Mouse (Mus musculus): ENCODE data around the gene Bbs12. TPM values are rescaled to one million over a fixed set of nuclear protein-coding genes. Genes with fewer than 3 reads are reported as not detected.
A peak's percentile ranks its signal among the peaks of the same experiment; 100 is the strongest.

The Bbs12 gene
- polyA plus RNA-seq, 1 experiment from 2014 or later: 2.0 TPM

DNA sequence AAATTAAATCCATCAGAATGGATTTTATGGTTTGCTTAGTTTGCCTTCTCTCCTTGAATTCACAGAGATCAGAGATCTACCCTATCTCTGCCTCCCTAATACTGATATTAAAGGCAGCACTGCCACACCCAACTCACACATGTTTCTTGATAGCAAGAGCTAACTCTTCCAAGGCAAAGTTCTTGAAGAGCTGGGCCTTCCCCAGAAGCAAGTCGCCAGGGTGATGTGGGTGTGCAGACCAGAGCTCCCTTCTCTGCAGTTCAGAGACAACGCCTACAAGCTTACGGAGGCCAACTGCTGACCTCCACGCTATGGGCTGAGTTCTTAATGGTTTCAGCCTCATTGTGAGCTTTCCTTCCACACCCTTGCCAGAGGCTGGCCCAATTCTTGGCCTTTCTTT lies 29.1 kb upstream of the Bbs12 start:
- WGBS (ENCODE audit: insufficient replicate concordance): 24% methylated on average over 4 of the region's 4 CpGs
- H3K36me3 ChIP-seq (ENCODE audit: control insufficient read depth, insufficient read depth): no peaks in the 10 kb centered on the region
- H3K4me3 ChIP-seq (ENCODE audit: low read depth, low read length): no peak overlapping the region
- H3K9ac ChIP-seq (ENCODE audit: low read depth, low read length): no peak overlapping the region
- H3K9me3 ChIP-seq (replicated peaks; ENCODE audit: control insufficient read depth, low read length): no peaks in the 10 kb centered on the region
- H3K27me3 ChIP-seq (ENCODE audit: control insufficient read depth, insufficient read depth, low read depth, low read length): no peaks in the 10 kb centered on the region
- H3K27ac ChIP-seq (ENCODE audit: low read length): no peak overlapping the region
- peak; percentile 43; the same call in 1 of the 2 replicates for ATAC-seq (ENCODE audit: low read depth)
- peaks cover 6% of the 10 kb centered on the region; the same call in 1 of the 2 replicates for H3K4me1 ChIP-seq (ENCODE audit: control insufficient read depth, low read depth, low read length)
- H3K4me2 ChIP-seq (ENCODE audit: low read depth, low read length): no peak overlapping the region

GRCm38 (mm10) chr3:37289237-37289636 lies 23.1 kb upstream of the Bbs12 start:
- no peaks in the 10 kb centered on the region for H3K36me3 ChIP-seq (ENCODE audit: control insufficient read depth, insufficient read depth)
- WGBS (ENCODE audit: insufficient replicate concordance): 48% methylated on average over 2 of the region's 2 CpGs
- H3K27me3 ChIP-seq (ENCODE audit: control insufficient read depth, insufficient read depth, low read depth, low read length): no peaks in the 10 kb centered on the region
- no peaks in the 10 kb centered on the region for H3K4me1 ChIP-seq (ENCODE audit: control insufficient read depth, low read depth, low read length)
- H3K4me2 ChIP-seq (ENCODE audit: low read depth, low read length): no peak overlapping the region
- no peak overlapping the region for H3K27ac ChIP-seq (ENCODE audit: low read length)
- no peak overlapping the region for H3K9ac ChIP-seq (ENCODE audit: low read depth, low read length)
- no peaks in the 10 kb centered on the region for H3K9me3 ChIP-seq (replicated peaks; ENCODE audit: control insufficient read depth, low read length)
- no peak overlapping the region for H3K4me3 ChIP-seq (ENCODE audit: low read depth, low read length)
- ATAC-seq (ENCODE audit: low read depth): no peak

DNA sequence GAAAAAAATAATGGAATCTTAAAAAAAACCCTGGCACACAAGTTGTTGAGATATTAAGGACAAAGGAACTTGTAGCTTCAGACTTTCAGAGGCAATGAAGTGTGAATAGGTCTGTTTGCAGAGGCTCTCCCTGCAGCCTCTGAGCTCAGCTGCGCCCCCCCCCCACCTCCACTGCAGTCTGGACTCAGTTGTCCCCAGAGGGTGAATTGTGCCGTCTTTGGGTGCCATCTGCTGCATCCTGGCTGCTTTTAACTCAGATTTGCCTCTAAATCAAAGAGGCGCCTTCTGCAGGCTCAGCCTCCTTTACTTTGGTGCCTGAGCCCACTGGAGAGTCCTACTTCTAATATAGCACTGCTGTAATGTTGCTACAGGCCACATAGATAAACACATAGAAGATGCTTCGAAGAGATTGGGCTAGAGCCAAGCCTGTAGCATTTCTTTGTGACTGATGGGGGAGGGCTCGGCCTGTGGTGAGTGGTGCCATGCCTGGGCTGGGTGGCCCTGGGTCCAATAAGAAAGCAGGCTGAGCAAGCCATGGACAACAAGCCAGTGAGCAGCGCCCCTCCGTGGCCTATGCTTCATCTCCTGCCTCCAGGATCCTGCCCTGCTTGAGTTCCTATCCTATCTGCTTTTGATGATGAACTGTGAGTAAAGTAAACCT lies 21.3 kb upstream of the Bbs12 start:
- H3K27ac ChIP-seq (ENCODE audit: low read length): no peak overlapping the region
- H3K27me3 ChIP-seq (ENCODE audit: control insufficient read depth, insufficient read depth, low read depth, low read length): no peaks in the 10 kb centered on the region
- H3K4me2 ChIP-seq (ENCODE audit: low read depth, low read length): no peak overlapping the region
- no peak for ATAC-seq (ENCODE audit: low read depth)
- no peaks in the 10 kb centered on the region for H3K36me3 ChIP-seq (ENCODE audit: control insufficient read depth, insufficient read depth)
- H3K4me3 ChIP-seq (ENCODE audit: low read depth, low read length): no peak overlapping the region
- no peak overlapping the region for H3K9ac ChIP-seq (ENCODE audit: low read depth, low read length)
- whole genome bisulfite sequencing (ENCODE audit: insufficient replicate concordance): 51% methylated on average over 7 of the region's 7 CpGs
- H3K9me3 ChIP-seq (replicated peaks; ENCODE audit: control insufficient read depth, low read length): no peaks in the 10 kb centered on the region
- H3K4me1 ChIP-seq (ENCODE audit: control insufficient read depth, low read depth, low read length): no peaks in the 10 kb centered on the region

DNA sequence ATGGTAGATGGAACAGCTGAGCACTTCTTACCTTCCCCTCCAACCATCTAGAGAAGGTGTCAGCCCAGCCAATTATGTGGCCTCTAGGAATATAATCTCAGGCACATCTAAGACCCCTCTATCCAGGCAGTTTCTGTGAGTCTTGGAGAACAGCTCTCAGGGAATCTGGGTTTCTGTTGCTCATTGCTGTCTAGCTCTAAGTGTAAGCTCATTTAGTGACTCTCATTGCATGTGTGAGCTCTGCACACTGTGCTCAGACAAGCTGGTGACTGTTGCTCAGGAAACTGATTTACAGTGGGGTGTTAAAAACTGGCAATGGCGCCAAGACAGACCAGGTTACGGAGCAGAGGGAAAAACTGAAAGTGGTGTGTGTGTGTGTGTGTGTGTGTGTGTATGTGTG lies 20.4 kb upstream of the Bbs12 start:
- no peak overlapping the region for H3K27ac ChIP-seq (ENCODE audit: low read length)
- no peak overlapping the region for H3K9ac ChIP-seq (ENCODE audit: low read depth, low read length)
- H3K36me3 ChIP-seq (ENCODE audit: control insufficient read depth, insufficient read depth): no peaks in the 10 kb centered on the region
- H3K9me3 ChIP-seq (replicated peaks; ENCODE audit: control insufficient read depth, low read length): no peaks in the 10 kb centered on the region
- H3K4me2 ChIP-seq (ENCODE audit: low read depth, low read length): no peak overlapping the region
- no peak overlapping the region for H3K4me3 ChIP-seq (ENCODE audit: low read depth, low read length)
- H3K4me1 ChIP-seq (ENCODE audit: control insufficient read depth, low read depth, low read length): no peaks in the 10 kb centered on the region
- ATAC-seq (ENCODE audit: low read depth): no peak
- no peaks in the 10 kb centered on the region for H3K27me3 ChIP-seq (ENCODE audit: control insufficient read depth, insufficient read depth, low read depth, low read length)
- 80% methylated on average over 2 of the region's 2 CpGs for WGBS (ENCODE audit: insufficient replicate concordance)

DNA sequence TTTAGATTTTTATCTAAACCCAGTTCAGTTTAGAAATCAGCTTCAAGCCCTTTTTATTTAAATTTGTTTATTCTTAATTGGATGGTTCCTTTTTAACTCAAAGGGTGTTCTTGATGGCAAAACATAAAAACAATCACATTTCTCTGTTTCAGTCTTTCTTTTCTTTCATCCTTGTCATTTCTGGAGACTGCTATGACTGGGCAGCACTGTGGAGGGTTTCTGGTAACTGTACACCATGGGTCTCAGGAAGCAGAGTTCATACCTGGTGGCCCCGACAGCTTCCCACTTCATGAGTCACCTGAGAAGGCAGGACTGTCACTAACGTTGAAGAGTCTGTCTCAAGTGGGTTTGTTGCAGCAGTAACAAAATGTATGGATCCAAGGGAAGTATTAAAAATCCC lies 19.7 kb upstream of the Bbs12 start:
- Histone ChIP-seq H3K4me2 (ENCODE audit: low read depth, low read length) (no peak overlapping the region), H3K4me3 (ENCODE audit: low read depth, low read length) (no peak overlapping the region), H3K27ac (ENCODE audit: low read length) (no peak overlapping the region), H3K27me3 (ENCODE audit: control insufficient read depth, insufficient read depth, low read depth, low read length) (no peaks in the 10 kb centered on the region), H3K4me1 (ENCODE audit: control insufficient read depth, low read depth, low read length) (no peaks in the 10 kb centered on the region), H3K36me3 (ENCODE audit: control insufficient read depth, insufficient read depth) (no peaks in the 10 kb centered on the region), H3K9me3 (replicated peaks; ENCODE audit: control insufficient read depth, low read length) (no peaks in the 10 kb centered on the region), H3K9ac (ENCODE audit: low read depth, low read length) (no peak overlapping the region)
- no peak for ATAC-seq (ENCODE audit: low read depth)
- WGBS (ENCODE audit: insufficient replicate concordance): 46% methylated on average over 2 of the region's 2 CpGs

DNA sequence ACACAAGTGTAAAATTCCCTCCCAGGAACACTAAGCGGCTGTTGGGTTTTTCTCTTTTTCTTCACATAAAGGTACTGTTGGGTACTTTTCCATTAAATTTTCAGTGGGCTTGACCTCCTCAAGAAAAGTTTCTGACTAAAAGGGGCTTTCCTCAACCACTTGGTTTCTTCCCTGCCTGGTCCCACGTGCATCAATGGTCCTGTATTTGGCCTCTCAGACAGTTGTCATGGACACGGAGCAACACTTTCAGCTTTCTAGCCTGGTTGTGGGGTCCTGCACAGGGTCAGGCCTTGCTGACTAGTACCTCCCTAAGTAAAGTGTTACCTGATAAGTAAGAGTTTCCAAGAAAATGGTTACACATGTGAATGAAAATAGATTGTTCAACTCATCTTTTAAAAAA lies 12.9 kb upstream of the Bbs12 start:
- WGBS (ENCODE audit: insufficient replicate concordance): 58% methylated on average over 3 of the region's 3 CpGs
- H3K4me1 ChIP-seq (ENCODE audit: control insufficient read depth, low read depth, low read length): peaks cover 5% of the 10 kb centered on the region
- H3K4me2 ChIP-seq (ENCODE audit: low read depth, low read length): no peak overlapping the region
- H3K36me3 ChIP-seq (ENCODE audit: control insufficient read depth, insufficient read depth): no peaks in the 10 kb centered on the region
- H3K27me3 ChIP-seq (ENCODE audit: control insufficient read depth, insufficient read depth, low read depth, low read length): no peaks in the 10 kb centered on the region
- no peak overlapping the region for H3K27ac ChIP-seq (ENCODE audit: low read length)
- ATAC-seq (ENCODE audit: low read depth): no peak
- H3K4me3 ChIP-seq (ENCODE audit: low read depth, low read length): no peak overlapping the region
- H3K9ac ChIP-seq (ENCODE audit: low read depth, low read length): no peak overlapping the region
- H3K9me3 ChIP-seq (replicated peaks; ENCODE audit: control insufficient read depth, low read length): no peaks in the 10 kb centered on the region

DNA sequence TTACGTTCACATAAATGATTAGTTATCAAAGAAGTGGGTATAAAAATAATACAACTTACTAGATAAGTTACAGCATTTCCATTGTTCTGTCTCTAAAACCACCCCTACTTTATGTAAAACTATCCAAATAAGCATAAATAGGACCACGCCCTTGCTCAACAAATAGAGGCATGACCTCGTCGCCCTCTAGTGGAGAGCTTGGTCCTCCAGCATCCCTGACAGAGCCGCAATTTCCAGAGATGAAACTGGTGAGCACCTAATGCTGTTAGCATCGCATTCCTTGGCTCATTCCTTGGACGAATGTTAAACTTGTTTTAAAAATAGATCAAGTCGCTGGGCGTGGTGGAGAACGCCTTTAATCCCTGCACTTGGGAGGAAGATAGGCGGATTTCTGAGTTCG lies 9.7 kb upstream of the Bbs12 start:
- Histone ChIP-seq H3K27ac (ENCODE audit: low read length) (no peak overlapping the region), H3K4me3 (ENCODE audit: low read depth, low read length) (no peak overlapping the region), H3K36me3 (ENCODE audit: control insufficient read depth, insufficient read depth) (no peaks in the 10 kb centered on the region), H3K4me2 (ENCODE audit: low read depth, low read length) (no peak overlapping the region), H3K4me1 (ENCODE audit: control insufficient read depth, low read depth, low read length) (peaks cover 5% of the 10 kb centered on the region), H3K9ac (ENCODE audit: low read depth, low read length) (no peak overlapping the region), H3K27me3 (ENCODE audit: control insufficient read depth, insufficient read depth, low read depth, low read length) (no peaks in the 10 kb centered on the region), H3K9me3 (replicated peaks; ENCODE audit: control insufficient read depth, low read length) (no peaks in the 10 kb centered on the region)
- 25% methylated on average over 12 of the region's 12 CpGs for WGBS (ENCODE audit: insufficient replicate concordance)
- ATAC-seq (ENCODE audit: low read depth): peak; percentile 59; the same call in 1 of the 2 replicates

- Histone ChIP-seq H3K4me1 (ENCODE audit: control insufficient read depth, low read depth, low read length) (peaks cover 5% of the 10 kb centered on the region), H3K27me3 (ENCODE audit: control insufficient read depth, insufficient read depth, low read depth, low read length) (no peaks in the 10 kb centered on the region), H3K9ac (ENCODE audit: low read depth, low read length) (no peak overlapping the region), H3K9me3 (replicated peaks; ENCODE audit: control insufficient read depth, low read length) (no peaks in the 10 kb centered on the region), H3K4me3 (ENCODE audit: low read depth, low read length) (no peak overlapping the region), H3K36me3 (ENCODE audit: control insufficient read depth, insufficient read depth) (no peaks in the 10 kb centered on the region), H3K27ac (ENCODE audit: low read length) (peak overlapping the region; percentile 63), H3K4me2 (ENCODE audit: low read depth, low read length) (no peak overlapping the region)
- ATAC-seq (ENCODE audit: low read depth): peak; percentile 76
- 15% methylated on average over 8 of the region's 8 CpGs for WGBS (ENCODE audit: insufficient replicate concordance)
These were observed 8.8 kb upstream of the Bbs12 start for GRCm38 (mm10) chr3:37303392-37304139.

DNA sequence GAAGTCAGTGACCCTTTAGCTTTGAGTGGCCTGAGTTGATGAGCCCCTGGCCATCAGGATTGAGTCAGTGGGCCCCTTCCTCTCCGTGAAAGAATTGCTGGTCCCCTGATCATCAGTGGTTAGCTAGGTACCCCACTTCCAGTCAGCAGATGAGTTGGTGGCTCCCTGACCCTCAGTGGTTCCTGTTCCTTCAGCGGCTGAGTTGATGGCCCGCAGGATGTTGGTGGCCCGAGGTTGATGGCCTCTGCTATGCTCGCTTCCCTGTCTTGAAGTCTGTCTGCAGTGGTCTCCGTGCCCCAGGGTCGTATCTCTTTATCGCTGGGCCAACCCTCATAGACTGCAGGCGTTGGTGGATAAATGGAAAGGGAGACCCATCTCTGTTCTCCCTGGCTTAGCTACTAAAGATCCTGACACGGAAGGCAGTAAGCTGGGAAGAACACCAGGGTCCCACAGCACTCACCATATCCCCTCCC lies 421 bp upstream of the Bbs12 start:
- Histone ChIP-seq H3K9me3 (replicated peaks; ENCODE audit: control insufficient read depth, low read length) (no peaks in the 10 kb centered on the region), H3K36me3 (ENCODE audit: control insufficient read depth, insufficient read depth) (no peaks in the 10 kb centered on the region), H3K27me3 (ENCODE audit: control insufficient read depth, insufficient read depth, low read depth, low read length) (no peaks in the 10 kb centered on the region), H3K9ac (ENCODE audit: low read depth, low read length) (peak overlapping the region; percentile 89), H3K4me3 (ENCODE audit: low read depth, low read length) (peak overlapping the region; percentile 92), H3K4me2 (ENCODE audit: low read depth, low read length) (peak overlapping the region; percentile 95), H3K27ac (ENCODE audit: low read length) (no peak overlapping the region), H3K4me1 (ENCODE audit: control insufficient read depth, low read depth, low read length) (peaks cover 11% of the 10 kb centered on the region)
- 0% methylated on average over 10 of the region's 10 CpGs for WGBS (ENCODE audit: insufficient replicate concordance)
- peak; percentile 33 for ATAC-seq (ENCODE audit: low read depth)

Measured in liver, embryonic 16.5 days (tissue).